Mouse (Mus musculus): ENCODE results near the gene Cfc1. TPM values are rescaled to one million over a fixed set of nuclear protein-coding genes. Genes with fewer than 3 reads are reported as not detected.

Cfc1 gene
- total RNA-seq, 2 experiments from 2014 or later: not detected

- 0 out of 2 replicates have a peak, but pooled peaks have one; percentile 28 for ATAC-seq (replicated peaks; ENCODE audit: low FRiP score, low TSS enrichment, poor library complexity, severe bottlenecking)
These were observed 1.5 kb downstream of the Cfc1 start for GRCm38 (mm10) chr1:34536767-34537485.

GRCm38 (mm10) chr1:34547074-34547473 is 11.6 kb downstream of the Cfc1 start:
- ATAC-seq (replicated peaks; ENCODE audit: low FRiP score, low TSS enrichment, poor library complexity, severe bottlenecking): no peak

- ATAC-seq (replicated peaks; ENCODE audit: low FRiP score, low TSS enrichment, poor library complexity, severe bottlenecking): peak; percentile 65; the same call in 1 of the 2 replicates
These were observed 18.2 kb downstream of the Cfc1 start for GRCm38 (mm10) chr1:34553690-34554089.

GRCm38 (mm10) chr1:34554275-34554674 is 18.8 kb downstream of the Cfc1 start:
- ATAC-seq (replicated peaks; ENCODE audit: low FRiP score, low TSS enrichment, poor library complexity, severe bottlenecking): no peak

GRCm38 (mm10) chr1:34560843-34561242 is 25.4 kb downstream of the Cfc1 start, which contains the start of gene Prss40:
Gene Prss40 (minus strand): TSS chr1:34560943.
- ATAC-seq (replicated peaks; ENCODE audit: low FRiP score, low TSS enrichment, poor library complexity, severe bottlenecking): no peak

GRCm38 (mm10) chr1:34564383-34565045 is 29.1 kb downstream of the Cfc1 start:
- ATAC-seq (replicated peaks; ENCODE audit: low FRiP score, low TSS enrichment, poor library complexity, severe bottlenecking): no peak

GRCm38 (mm10) chr1:34568120-34568519 is 32.7 kb downstream of the Cfc1 start:
- no peak for ATAC-seq (replicated peaks; ENCODE audit: low FRiP score, low TSS enrichment, poor library complexity, severe bottlenecking)

GRCm38 (mm10) chr1:34569876-34570275 is 34.4 kb downstream of the Cfc1 start:
- ATAC-seq (replicated peaks; ENCODE audit: low FRiP score, low TSS enrichment, poor library complexity, severe bottlenecking): no peak

GRCm38 (mm10) chr1:34571431-34571830 is 36.0 kb downstream of the Cfc1 start:
- ATAC-seq (replicated peaks; ENCODE audit: low FRiP score, low TSS enrichment, poor library complexity, severe bottlenecking): no peak

GRCm38 (mm10) chr1:34573221-34573620 is 37.8 kb downstream of the Cfc1 start:
- no peak for ATAC-seq (replicated peaks; ENCODE audit: low FRiP score, low TSS enrichment, poor library complexity, severe bottlenecking)

- ATAC-seq (replicated peaks; ENCODE audit: low FRiP score, low TSS enrichment, poor library complexity, severe bottlenecking): peak; percentile 96
These were observed 43.7 kb downstream of the Cfc1 start, which contains the start of gene Amer3 for GRCm38 (mm10) chr1:34578851-34579781. Gene Amer3 (plus strand): TSS chr1:34579657.

- ATAC-seq (replicated peaks; ENCODE audit: low FRiP score, low TSS enrichment, poor library complexity, severe bottlenecking): peak; percentile 46; the same call in 1 of the 2 replicates
These were observed 44.4 kb downstream of the Cfc1 start for GRCm38 (mm10) chr1:34579782-34580356.

GRCm38 (mm10) chr1:34582218-34582617 is 46.8 kb downstream of the Cfc1 start:
- no peak for ATAC-seq (replicated peaks; ENCODE audit: low FRiP score, low TSS enrichment, poor library complexity, severe bottlenecking)

- no peak for ATAC-seq (replicated peaks; ENCODE audit: low FRiP score, low TSS enrichment, poor library complexity, severe bottlenecking)
These were observed 48.4 kb downstream of the Cfc1 start for GRCm38 (mm10) chr1:34583821-34584263.

GRCm38 (mm10) chr1:34584736-34585135 is 49.3 kb downstream of the Cfc1 start:
- no peak for ATAC-seq (replicated peaks; ENCODE audit: low FRiP score, low TSS enrichment, poor library complexity, severe bottlenecking)

GRCm38 (mm10) chr1:34587298-34588096 is 52.0 kb downstream of the Cfc1 start:
- no peak for ATAC-seq (replicated peaks; ENCODE audit: low FRiP score, low TSS enrichment, poor library complexity, severe bottlenecking)
